Mouse (Mus musculus): ENCODE results near the gene Gm49369.

- TF ChIP-seq CTCF (IDR thresholded peaks at IDR 0.05; ENCODE audit: extremely low read depth, insufficient read length, insufficient replicate concordance, low read depth, low read length) (no peak), POLR2A (IDR thresholded peaks at IDR 0.05; ENCODE audit: low read depth, low read length) (no peak)
Measured at GRCm38 (mm10) chr7:142357566-142357965, 24.9 kb downstream of the Gm49369 start.
